ENCODE assay signal across 12 mouse cellular contexts in genomic region chr17:36357512-36357911, GRCm38 (mm10). TPM values are rescaled to one million over a fixed set of nuclear protein-coding genes. Genes with fewer than 3 reads are reported as not detected.
DNase-seq lines count a peak whose midpoint lies in the region; ATAC-seq and TF ChIP-seq lines count a peak whose summit lies in the region.
"Not testable (repeated sequence)": the region's sequence is repeated elsewhere in the genome, so short reads cannot be mapped to it uniquely, and the experiment has no call there.
"Had no signal": no experiment of that assay in that cellular context is flagged by ENCODE, and none has a peak within 500 bp of the region (broad histone marks: within the 10 kb centered on the region; RNA-seq: fewer than 3 reads in every experiment).

No protein-coding gene starts in this region.

- not testable (repeated sequence) for H3K9ac ChIP-seq in heart, adult 2 months (ENCODE audit: low read depth, low read length); midbrain, embryonic 14.5 days (replicated peaks; ENCODE audit: low read length); stomach, postnatal 0 days (ENCODE audit: low read length)

- H3K4me3 ChIP-seq in heart, adult 2 months; midbrain, embryonic 14.5 days (replicated peaks; ENCODE audit: low read depth, low read length); stomach, postnatal 0 days (ENCODE audit: low read depth, low read length): not testable (repeated sequence)

- not testable (repeated sequence) for TF ChIP-seq EP300 in heart, adult 2 months (IDR thresholded peaks at IDR 0.05; ENCODE audit: insufficient read depth, low read depth, low read length); stomach, postnatal 0 days (optimal IDR thresholded peaks at IDR 0.05)

- H3K4me1 ChIP-seq in heart, adult 2 months (ENCODE audit: control insufficient read depth, insufficient read depth, low read length); midbrain, embryonic 14.5 days (ENCODE audit: control insufficient read depth, insufficient read depth, low read length); stomach, postnatal 0 days (replicated peaks; ENCODE audit: control insufficient read depth, insufficient read depth): not testable (repeated sequence)

- peak; percentile 46 for DNase-seq in A20 (ENCODE audit: low read depth, low spot score)
- DNase-seq in adrenal gland, postnatal 10 days, result peak; percentile 59
- DNase-seq in embryo, embryonic 10 days (ENCODE audit: low spot score), result peak; percentile 34
- peak in 1 of 2 experiments; percentile 35 for DNase-seq in heart, adult 2 months
- DNase-seq in kidney, postnatal 14 days, result peak; percentile 39
- DNase-seq in left cerebral cortex, postnatal 4 days, result peak; percentile 39
- peak; percentile 75 for DNase-seq in midbrain, embryonic 14.5 days
- DNase-seq in stomach, postnatal 0 days (ENCODE audit: low spot score), result peak; percentile 35

- H3K79me2 ChIP-seq in heart, adult 2 months (replicated peaks; ENCODE audit: control insufficient read depth, insufficient read depth, low read length), result not testable (repeated sequence)

- H3K4me2 ChIP-seq in midbrain, embryonic 14.5 days (ENCODE audit: low read length); stomach, postnatal 0 days (replicated peaks; ENCODE audit: low read depth): not testable (repeated sequence)

- not testable (repeated sequence) for TF ChIP-seq POLR2A in heart, adult 2 months (IDR thresholded peaks at IDR 0.05; ENCODE audit: insufficient read depth, low read depth, low read length)

- ATAC-seq in midbrain, embryonic 14.5 days (ENCODE audit: low FRiP score, low TSS enrichment); stomach, postnatal 0 days (ENCODE audit: low FRiP score, low TSS enrichment): not testable (repeated sequence)

- not testable (repeated sequence) for H3K9me3 ChIP-seq in midbrain, embryonic 14.5 days (ENCODE audit: control insufficient read depth, low read length); stomach, postnatal 0 days (ENCODE audit: control insufficient read depth, low read length)

- TF ChIP-seq CTCF in heart, adult 2 months (IDR thresholded peaks at IDR 0.05), result peak; percentile 89
- TF ChIP-seq CTCF in stomach, postnatal 0 days (IDR thresholded peaks at IDR 0.05; ENCODE audit: low read depth), result peak; percentile 79

- not testable (repeated sequence) for H3K36me3 ChIP-seq in heart, adult 2 months (ENCODE audit: control insufficient read depth, insufficient read depth, low read length); midbrain, embryonic 14.5 days (ENCODE audit: control insufficient read depth, insufficient read depth, low read length); stomach, postnatal 0 days (ENCODE audit: control insufficient read depth, insufficient read depth, low read length)

- intact Hi-C loops in heart, adult 2 months (cut with DNase I), result loop anchor here (2.0 to 5.0 kb wide), 2 partner anchors 370 to 431 kb away; no protein-coding TSS in a partner anchor
- intact Hi-C loops in left cerebral cortex, postnatal 4 days (cut with DNase I), result loop anchor here (5.0 to 10.0 kb wide), 2 partner anchors 60 to 447 kb away; no protein-coding TSS in a partner anchor

- not testable (repeated sequence) for H3K27ac ChIP-seq in heart, adult 2 months; midbrain, embryonic 14.5 days (replicated peaks; ENCODE audit: low read depth, low read length); stomach, postnatal 0 days (replicated peaks)

- H3K27me3 ChIP-seq in heart, adult 2 months (ENCODE audit: control insufficient read depth, insufficient read depth, low read length); midbrain, embryonic 14.5 days (ENCODE audit: control insufficient read depth, insufficient read depth, low read length); stomach, postnatal 0 days (ENCODE audit: control insufficient read depth, insufficient read depth, low read length): not testable (repeated sequence)

RNA-seq across cellular contexts. Expression of gene H2-M10.3, which starts 10.7 kb away (rescaled TPM):
- not detected for total RNA-seq in adrenal gland, postnatal 10 days (2021)
- not detected for total RNA-seq in heart, adult 2 months (2021)
- not detected in 2 replicates for polyA plus RNA-seq in heart, adult 2 months (2012; rRNA removed)
- total RNA-seq in left cerebral cortex, postnatal 4 days (2021), result not detected
- polyA plus RNA-seq in midbrain, embryonic 14.5 days (2014; fragmentation: Nextera tagmentation; extraction: Ambion mirVana), result not detected in 2 replicates
- not detected in 2 replicates for polyA plus RNA-seq in stomach, postnatal 0 days (2015; fragmentation: Nextera tagmentation; extraction: Ambion mirVana)
- polyA plus RNA-seq: CD4-positive, CD25-positive, alpha-beta regulatory T cell, adult 4 months; gonadal fat pad, adult 2 months; kidney, embryonic 14.5 days; midbrain, embryonic 12.5 days had no signal

RNA-seq across cellular contexts. Expression of gene H2-M10.1, which starts 31.6 kb away (rescaled TPM):
- total RNA-seq in adrenal gland, postnatal 10 days (2021), result not detected
- total RNA-seq in heart, adult 2 months (2021), result not detected
- polyA plus RNA-seq in heart, adult 2 months (2012; rRNA removed), result not detected in 2 replicates
- not detected for total RNA-seq in left cerebral cortex, postnatal 4 days (2021)
- polyA plus RNA-seq in midbrain, embryonic 14.5 days (2014; fragmentation: Nextera tagmentation; extraction: Ambion mirVana), result not detected in 2 replicates
- polyA plus RNA-seq in stomach, postnatal 0 days (2015; fragmentation: Nextera tagmentation; extraction: Ambion mirVana), result not detected in 2 replicates
- polyA plus RNA-seq: CD4-positive, CD25-positive, alpha-beta regulatory T cell, adult 4 months; gonadal fat pad, adult 2 months; kidney, embryonic 14.5 days; midbrain, embryonic 12.5 days had no signal
